Mouse (Mus musculus) megakaryocyte progenitor cell, adult 5-6 weeks (primary cell): ENCODE measurements at regions not wholly inside any gene's neighbourhood (a gene's known extent, or its start where the extent isn't known, plus 50 kb on each side); places are given as distances from the start of the nearest gene placed in this dataset.

Experiments used
- ATAC-seq: replicated peaks from 2 replicates; pipeline ENCODE4 v1.8.0; 2016; ENCODE audit warnings: mild to moderate bottlenecking, moderate TSS enrichment, inconsistent platforms; ENCODE audit not compliant: poor library complexity

DNA sequence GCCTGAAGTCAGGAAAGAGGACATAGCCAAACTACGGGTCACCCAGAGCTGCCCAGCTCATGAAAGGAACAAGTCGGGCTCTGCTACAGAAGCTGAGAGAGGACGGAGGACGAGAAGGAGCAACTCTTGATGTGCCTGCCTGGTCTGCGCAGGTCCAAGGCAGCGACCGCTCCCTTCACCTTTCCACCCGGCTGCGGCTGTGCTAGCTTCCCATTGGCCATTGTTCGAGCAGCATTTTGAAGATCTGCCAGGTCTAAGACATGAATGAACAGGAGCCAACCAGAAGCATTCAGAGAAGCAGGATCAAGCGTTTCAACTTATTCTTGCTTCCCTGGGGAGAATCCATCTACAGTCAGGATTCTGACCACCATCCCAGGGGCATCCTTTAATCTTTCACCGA, 113.3 kb upstream of the Wnt4 start:
- no peak for ATAC-seq

DNA sequence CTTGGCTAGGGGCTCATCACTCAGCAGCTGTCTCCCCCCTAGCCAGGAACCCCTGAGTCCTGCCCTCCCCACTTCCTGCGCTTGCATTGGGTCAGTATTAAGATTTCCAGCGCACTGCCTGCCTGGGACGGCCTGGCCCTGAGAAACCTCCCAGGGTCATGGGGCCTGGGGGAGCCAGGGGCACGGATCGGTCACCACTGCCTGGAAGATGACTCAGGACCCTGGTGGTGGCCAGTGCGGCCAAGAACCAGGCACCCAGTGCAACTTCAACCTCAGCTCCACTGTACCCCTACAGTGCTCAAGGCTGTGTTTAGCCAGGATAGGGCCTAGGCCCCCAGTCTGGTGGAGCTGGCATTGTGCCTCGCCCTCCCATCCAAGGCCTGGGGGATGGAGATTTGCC, 111.9 kb upstream of the Zbtb40 start:
- no peak for ATAC-seq

DNA sequence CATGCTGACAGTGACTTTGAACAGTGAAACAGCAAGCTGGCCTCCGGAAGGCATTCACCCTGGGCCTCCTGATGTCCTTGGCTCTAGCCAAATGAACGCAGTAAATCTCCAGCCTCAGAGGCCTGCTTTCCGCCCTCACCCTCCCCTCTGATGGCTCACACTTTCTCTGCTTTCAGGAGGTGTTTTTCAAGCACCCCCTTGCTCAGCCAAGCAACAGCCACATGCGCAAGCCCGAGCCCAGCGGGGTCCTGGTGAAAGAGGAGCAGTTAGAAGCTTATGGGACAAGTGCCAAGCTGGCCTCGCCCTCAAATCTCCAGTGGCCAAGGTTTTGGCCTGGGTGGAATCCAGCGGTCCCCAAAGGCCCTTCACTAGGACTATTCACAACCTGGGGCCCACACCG, 109.6 kb upstream of the Zbtb40 start:
- no peak for ATAC-seq

DNA sequence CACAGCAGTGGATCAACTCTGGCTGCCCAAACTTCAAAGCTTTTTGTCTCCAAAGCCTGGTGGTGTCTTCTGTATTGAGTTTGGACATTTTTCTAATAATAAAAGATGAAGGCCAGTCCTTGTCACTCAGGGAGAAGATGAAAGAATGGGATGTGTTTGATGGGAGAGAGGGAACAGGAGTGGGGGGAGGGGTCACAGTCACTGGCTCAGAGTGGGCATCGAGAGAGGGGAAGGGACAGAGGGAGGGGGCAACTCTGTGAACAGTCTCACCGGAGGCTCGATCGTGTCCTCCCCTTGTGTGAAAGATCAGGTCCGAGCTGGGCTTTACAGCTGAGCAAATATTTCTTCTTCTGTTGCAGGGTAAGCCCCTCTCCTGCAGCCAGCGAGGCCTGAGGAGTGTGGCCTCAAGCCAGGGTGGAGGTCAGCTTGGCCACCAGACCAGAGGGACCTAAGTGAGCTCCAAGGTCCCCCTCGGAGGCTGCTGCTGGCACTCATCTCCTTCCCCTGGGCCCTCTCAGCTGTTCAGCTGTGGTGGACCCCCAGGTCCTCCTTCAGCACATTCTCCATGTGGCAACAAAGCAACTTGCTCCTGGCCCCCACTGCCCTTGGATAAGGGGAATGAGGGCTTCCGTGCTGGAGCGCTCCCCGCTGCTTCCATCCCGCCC, 108.0 kb upstream of the Zbtb40 start:
- no peak for ATAC-seq

DNA sequence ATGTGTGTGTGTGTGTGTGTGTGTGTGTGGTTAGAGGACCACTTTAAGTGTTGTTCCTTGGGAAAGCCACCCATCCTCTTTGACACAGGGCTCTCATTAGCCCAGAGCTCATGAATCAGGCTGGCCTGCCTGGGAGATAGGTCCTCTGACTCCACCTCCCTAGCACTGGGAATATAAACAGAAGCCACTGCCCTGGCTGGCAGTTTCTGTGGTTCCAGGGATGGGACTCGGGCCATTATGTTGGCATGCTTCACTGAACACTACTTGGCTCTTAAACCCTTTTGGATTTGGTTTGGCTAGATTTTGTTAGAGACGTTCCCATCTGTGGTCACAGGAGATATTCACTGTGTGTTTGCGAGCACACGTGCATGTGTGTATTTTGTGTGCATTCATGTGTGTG, 100.2 kb upstream of the Zbtb40 start:
- ATAC-seq, result no peak

DNA sequence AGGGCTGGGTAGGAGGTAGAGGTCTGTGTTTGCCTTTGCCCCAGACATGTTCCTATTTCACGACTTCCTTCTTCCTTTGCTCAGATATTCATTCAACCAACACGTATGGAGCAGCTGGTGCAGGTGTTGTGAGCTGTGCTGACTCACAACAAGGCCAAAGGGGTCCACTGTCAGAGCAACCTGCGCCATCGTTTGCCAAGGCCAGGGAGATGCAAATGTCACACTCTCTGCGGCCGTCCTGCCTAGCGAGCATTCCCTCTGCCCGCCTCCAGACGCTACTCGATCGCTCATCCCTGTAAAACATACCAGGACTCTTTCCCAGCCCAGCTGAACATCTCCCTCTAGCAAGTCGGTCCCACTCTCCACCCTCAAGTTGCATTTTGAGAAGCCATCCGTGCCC, 99.2 kb upstream of the Zbtb40 start:
- ATAC-seq, result no peak

DNA sequence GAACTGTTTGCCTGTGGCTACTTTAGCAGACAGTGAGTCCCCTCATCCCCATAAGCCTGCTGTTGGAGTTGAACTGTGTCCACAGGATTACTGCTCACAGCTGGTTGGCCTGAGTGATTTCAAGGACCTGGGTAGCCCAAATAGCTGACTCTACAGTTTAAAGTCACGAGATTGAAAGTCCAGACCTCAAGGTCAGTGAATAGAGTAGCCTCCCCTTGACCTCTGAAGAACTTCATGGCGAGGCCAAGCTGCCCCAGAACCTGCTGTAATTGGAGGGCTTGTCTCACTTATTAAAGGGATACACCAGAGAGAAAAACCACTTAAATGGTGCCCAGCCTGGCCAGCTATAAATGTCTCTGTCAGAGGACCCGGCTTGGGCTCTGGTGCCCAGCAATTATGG, 97.7 kb upstream of the Zbtb40 start:
- no peak for ATAC-seq

DNA sequence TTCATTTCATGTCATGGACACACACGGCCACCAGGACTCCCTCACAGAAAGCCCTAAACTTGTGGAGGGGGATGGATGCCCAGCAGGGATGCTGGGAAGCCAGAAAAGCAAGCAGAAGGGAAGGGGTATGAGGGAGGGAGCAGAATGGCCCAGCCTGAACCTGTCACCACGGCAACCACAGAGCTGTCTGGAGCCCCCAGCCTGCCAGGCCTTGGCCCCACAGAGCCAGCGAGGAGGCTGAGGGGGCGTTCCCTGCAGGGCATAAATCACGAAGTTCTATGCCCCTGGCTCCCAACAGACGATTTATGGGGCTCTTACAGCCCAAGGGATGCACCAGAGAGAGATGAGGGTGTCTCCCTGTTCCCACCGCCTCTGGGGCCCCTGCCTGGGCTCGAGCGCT, 93.7 kb upstream of the Zbtb40 start:
- no peak for ATAC-seq

DNA sequence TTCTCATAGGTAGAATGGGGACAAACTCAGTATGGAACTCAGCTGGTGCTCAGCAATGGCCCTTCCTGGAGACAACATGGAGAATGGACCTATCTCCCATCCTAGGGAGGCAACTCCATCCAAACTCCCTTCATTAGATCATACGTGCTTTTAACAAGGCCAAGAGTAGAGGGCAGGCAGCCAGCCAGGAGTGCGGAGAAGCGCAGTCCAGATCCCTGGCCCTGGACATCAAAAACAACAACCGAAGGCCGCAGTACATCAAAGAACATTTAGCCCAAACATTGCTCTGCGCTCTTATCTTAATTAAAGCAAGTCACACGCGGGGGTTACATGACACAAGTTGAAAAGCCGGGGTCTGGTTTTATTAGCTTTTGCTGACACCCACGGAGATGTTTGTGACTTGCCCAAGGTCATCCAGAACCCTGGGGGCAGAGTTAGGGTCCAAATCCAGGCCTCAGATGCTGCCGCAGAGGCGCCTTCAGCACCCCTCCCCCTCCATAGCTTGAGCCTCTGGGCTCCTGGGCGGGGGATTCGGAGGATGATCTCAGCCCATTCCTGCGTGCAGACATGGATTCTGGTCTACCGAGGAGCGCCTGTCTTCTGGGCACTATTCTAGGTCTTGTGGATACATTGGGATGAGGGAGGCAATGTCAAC, 90.6 kb upstream of the Zbtb40 start:
- no peak for ATAC-seq

DNA sequence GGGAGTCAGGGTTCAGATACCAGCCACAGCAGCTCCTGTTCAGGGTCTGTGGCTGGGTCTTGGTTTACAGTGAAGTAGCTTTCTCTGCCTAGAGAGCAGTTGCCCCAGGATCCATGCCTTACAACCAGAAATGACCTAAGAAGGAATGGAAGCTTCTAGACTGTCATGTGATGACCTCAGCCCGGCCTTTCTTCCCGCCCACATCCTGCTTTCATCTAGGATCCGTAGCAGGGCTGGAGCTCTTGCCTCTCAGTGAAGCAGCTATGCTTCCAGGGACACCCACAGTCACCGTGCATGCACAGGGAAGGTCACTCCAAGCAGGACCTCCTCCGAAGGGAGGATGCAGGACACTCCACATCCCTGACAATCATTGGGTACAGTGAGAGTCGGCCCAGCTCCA, 89.5 kb upstream of the Zbtb40 start:
- ATAC-seq, result no peak

DNA sequence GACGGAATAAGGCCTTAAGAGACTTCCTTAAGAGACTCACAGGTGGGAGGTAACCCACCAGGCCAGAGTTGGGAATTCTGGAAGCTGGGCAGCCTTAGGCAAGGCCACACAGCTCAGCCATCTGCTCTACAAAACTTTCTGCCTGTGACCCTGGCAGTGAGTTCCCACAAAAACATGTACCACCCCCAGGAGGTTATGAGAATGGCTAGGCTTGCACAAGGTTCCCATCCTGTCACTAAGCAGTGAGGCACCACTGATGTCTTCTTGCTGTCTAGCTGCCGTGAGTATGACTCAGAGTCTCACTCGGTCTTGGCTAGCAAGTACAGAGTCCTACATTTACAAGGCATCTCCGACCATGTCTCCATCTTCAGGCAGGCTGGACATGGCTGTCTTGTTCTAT, 87.7 kb upstream of the Zbtb40 start:
- no peak for ATAC-seq

DNA sequence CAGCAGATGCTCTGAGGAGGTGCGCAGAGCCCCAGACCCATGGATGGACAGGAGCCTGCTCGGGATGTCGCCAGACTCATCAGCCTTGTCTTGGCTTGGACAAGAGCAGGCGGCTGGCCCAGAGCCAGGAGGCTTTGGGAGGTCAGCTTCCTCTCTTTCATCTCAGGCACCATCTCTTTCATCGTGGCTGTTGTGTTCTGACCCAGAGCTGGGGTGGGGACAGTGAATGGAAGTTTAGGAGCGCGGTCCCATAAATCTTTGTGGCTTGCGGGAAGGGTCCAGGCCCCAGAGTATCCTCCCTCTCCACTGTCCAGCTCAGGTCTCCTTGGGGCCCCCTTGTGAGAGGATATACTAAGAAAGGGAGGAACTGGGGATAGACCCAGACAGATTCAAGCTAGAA, 87.2 kb upstream of the Zbtb40 start:
- no peak for ATAC-seq

DNA sequence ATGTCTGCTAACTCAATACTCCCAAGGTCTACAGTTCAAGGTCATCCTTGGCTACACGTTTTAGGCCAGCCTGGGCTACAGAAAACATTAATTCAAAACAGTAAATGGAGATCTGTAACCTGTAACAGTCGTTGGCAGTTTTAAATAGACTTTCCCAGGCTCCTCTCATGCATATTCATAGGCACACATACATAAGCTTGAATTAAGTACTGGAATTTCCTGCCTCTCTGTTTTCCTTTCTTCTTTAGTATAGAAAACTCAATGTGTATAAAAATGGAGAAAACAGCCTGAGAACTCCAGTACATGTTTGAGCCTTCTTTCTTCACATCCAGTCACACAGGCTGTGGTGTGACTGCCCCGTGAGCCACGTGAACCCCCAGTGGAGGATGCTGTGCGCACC, 86.0 kb upstream of the Zbtb40 start:
- ATAC-seq, result no peak

DNA sequence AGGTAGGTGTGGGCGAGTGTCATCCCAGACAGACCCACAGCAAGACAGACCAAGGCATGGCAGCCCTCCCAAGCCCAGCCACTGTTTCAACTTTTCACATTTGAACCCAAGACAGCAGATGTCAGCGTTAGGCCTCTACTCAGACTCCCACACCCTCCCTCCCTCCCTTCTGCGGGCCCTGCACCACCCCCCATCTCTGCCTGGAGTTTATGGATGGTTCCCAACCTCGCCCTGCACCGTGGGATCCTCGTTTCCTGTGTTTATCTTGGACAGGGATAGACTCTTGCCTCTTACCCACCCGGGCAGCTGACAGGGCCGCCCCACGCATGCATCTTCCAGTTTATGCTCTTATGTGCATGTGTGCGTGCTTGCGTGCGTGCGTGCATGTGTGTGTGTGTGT, 85.2 kb upstream of the Zbtb40 start:
- ATAC-seq, result no peak

DNA sequence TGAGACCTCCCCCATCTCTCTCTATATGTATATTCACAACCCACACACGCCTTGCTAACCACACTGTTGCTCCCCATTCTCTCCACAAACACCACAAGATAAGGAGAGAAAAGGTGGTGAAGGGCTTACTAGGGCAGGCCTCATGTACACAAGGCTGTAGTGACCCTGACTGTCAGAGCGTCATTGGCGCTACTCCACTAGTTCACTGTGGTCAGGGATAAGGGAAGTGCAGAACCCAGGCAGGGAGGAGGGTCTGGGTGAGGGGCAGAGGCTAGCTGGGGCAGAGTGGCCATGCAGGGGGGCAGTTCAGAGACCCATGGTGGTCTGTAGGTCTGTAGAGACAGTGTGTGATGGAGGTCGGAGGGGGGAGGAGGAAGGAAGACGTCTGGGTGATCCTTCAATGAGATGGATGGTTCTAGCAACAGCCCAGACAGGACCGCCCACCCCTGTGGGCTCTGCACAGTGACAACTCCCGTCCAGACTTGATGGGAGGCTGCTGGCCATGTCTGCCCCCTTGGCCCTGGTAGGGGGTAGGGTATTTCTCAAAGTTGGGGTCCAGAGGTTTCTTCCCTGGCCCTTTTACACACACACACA, 82.1 kb upstream of the Zbtb40 start:
- 0 out of 2 replicates have a peak, but pooled peaks have one; percentile 26 for ATAC-seq

DNA sequence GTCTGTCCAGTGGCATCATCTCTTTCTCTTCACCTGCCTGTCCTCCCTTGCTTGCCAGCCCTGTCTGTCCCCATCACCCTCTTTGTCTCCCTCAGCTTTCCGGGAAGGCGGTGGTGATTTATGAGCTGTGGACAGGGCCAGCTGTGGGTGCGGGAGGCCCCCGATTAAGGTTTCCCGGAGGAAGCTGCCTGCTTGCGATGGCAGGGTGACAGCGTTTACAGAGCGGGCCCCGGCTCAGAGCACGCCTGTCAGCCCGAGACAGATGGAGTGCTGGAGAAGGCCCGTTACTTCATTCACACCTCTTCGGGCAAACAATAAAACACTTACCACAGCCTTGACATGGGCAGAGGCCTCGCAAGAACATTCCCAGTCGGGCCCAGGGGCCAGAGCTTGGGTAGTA, 79.6 kb upstream of the Zbtb40 start:
- ATAC-seq, result no peak

DNA sequence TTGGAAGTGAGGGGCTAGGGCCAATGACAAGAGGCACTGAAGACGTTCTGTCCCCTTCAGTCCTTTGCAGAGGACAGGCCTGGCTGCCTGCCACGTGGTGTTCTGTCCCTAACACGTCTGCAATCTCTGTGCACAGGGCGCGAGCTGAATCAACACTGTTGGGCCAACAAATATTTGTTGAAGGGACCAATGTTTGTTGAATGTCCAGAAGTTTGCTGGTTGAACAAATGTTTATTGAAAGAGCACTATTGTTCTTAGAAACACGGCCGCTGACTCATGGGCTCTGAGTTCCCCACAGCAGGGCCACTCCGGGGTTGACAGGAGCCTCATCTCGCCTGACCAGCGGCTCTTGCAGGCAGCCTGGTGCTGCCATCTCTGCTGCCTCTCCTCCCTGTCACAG, 73.1 kb upstream of the Zbtb40 start:
- ATAC-seq, result no peak

DNA sequence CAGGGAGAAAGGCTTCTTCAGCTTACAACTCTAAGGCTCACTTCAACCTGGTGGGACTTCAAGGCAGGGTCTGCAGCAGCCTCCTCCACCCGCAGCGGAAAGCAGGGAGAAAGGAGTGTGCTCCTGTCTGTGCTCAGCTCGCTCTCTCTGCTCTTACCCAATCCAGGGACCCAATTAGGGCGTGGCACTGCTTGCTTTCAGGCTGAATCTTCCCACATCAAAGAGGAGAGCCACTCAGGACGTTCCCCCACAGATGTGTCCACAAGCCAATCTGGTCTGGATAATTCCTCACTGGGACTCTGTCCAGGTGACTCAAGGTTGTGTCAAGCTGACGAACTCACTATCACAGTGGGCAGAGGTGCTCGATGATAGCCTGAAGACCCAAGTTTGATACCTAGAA, 72.0 kb upstream of the Zbtb40 start:
- ATAC-seq, result no peak

DNA sequence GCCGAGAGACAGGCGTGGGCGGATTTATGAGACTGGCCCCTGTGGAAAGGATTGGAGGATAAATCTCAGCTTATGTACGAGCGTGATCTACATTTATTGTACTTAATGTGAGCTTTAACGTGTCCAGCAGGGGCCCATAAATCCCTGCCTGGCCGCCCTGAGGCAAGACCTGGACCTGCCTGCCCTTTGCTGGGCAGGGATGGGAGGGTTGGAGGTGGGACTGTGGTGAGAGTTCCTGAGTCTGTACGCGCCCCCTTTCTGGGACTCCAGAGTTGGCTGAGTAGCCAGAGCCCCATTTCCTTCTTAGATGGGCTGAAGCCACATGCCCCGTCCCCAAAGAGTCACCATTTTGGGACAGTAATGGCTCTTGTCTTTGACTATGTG, 69.7 kb upstream of the Zbtb40 start:
- no peak for ATAC-seq

DNA sequence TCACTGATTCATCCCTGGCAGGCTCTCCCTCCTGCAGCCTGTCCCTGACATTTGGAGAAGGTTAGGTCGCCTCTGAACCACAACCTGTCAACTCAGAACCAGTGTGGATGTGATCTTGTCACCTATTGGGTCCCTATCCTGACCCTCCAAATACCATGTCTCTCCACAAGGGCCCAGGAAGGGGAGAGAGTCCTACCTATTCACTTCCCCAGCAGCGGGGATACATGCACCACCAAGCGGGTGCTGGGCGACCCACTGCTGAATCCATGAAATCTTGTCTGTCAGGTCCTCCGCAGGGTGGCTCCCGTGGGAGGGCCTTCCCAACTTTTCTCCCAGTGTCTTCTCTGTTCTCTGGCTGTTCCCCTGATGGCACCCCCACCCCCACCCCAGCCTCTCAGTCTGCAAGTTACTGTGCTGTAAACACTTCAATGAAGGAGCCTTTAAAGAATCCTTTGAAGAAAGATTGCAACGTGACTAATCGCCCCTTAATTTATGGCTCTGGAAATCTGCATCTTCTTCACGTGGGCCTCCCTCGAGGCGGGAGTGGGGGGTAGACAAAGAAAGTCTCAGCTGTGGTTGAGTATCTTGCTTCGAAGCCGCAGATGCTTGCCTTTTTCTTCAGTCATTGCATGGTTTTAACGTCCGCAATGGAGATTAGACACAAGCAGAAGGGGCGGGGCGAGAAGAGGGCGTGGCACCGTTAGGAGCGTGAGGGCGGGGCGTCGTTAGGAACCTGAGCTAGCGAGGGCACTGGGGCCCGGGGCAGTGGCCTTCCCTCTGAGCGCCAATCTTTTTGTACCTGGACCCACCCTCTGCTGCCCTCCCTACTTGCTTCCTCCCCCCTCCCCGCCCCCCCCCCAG, 69.1 kb upstream of the Zbtb40 start:
- peak; percentile 95 for ATAC-seq

DNA sequence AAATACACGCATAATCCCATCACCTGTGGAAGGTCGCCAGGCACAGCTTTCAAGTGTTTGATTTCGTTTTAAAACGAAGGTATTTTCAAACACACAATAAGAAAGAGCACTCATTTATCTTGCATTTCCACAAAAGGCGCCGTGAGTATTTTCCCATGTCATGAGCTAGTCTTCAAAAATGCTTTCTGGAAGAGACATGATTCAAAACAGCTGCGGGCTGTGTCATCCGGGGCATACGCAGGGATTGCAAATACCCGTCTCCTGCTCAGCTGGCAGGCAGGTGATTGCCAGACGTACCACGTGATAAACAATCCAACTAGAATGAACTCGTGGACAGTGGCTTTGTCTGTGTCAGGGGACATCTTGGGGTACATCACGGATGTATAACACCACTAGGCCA, 66.5 kb upstream of the Zbtb40 start:
- ATAC-seq, result no peak

DNA sequence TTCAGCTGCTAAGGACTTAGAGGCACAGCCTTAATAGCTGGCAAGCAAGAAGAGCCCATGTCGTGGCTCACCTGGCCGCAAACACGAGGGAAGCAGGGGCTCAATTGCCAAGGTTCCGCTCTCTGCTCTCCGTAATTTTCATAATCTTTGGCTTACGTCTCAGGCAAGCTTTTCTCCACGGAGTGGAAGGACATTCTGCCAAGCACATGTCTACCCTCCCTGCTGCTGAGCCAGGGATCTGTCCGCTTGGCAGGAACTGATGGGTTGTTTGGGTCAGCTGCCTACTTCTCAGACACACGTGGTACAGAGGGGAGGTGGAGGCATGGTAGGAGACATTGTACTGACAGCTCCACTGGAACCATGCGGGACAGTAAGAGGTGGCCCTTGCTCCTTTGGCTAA, 61.7 kb upstream of the Zbtb40 start:
- no peak for ATAC-seq
